Mouse (Mus musculus) liver, embryonic 11.5 days (tissue): ENCODE data around the gene Pgc. TPM values are rescaled to one million over a fixed set of nuclear protein-coding genes. Genes with fewer than 3 reads are reported as not detected.

Experiments used
- ATAC-seq: fragments of 200-750 bp; cut with Nextera tagmentation; replicated peaks from 2 replicates; pipeline ENCODE4 v1.8.0; 2017; ENCODE audit warnings: moderate number of reproducible peaks, mild to moderate bottlenecking, moderate TSS enrichment, moderate library complexity; ENCODE audit not compliant: low FRiP score
- DNase-seq: peaks from one replicate; pipeline ENCODE4 v3.0.0-alpha.2; 2017; ENCODE audit warnings: low spot score
- H3K27ac ChIP-seq: fragments of 300-500 bp; sonication (generic); 2 replicates; pipeline ENCODE4 v1.5.1; 2014; ENCODE audit warnings: mild to moderate bottlenecking, low read depth, low read length, control low read depth
- H3K27me3 ChIP-seq: fragments of 300-500 bp; sonication (generic); replicated peaks from 2 replicates; pipeline ENCODE4 v1.6.1; 2014; ENCODE audit warnings: low read length, mixed read lengths; ENCODE audit not compliant: control insufficient read depth, insufficient read depth
- H3K36me3 ChIP-seq: fragments of 300-500 bp; sonication (generic); 2 replicates; pipeline ENCODE4 v1.6.1; 2014; ENCODE audit warnings: mild to moderate bottlenecking, low read length, moderate library complexity, mixed read lengths; ENCODE audit not compliant: control insufficient read depth, insufficient read depth
- H3K4me1 ChIP-seq: fragments of 300-500 bp; sonication (generic); replicated peaks from 2 replicates; pipeline ENCODE4 v1.6.1; 2014; ENCODE audit warnings: low read length, mixed read lengths; ENCODE audit not compliant: control insufficient read depth, insufficient read depth
- H3K4me2 ChIP-seq: fragments of 300-500 bp; sonication (generic); 2 replicates; pipeline ENCODE4 v1.6.1; 2014; ENCODE audit warnings: mild to moderate bottlenecking, control low read depth, moderate library complexity
- H3K4me3 ChIP-seq: fragments of 300-500 bp; sonication (generic); 2 replicates; pipeline ENCODE4 v1.5.1; 2014; ENCODE audit warnings: low read depth, low read length, control low read depth
- H3K9ac ChIP-seq: fragments of 300-500 bp; sonication (generic); 2 replicates; pipeline ENCODE4 v1.6.1; 2014; ENCODE audit warnings: low read depth, low read length, control low read depth
- H3K9me3 ChIP-seq: fragments of 300-500 bp; sonication (generic); 2 replicates; pipeline ENCODE4 v1.6.1; 2016; ENCODE audit warnings: low read length, inconsistent platforms, mixed read lengths; ENCODE audit not compliant: control insufficient read depth
- WGBS: fragments of 180-500 bp; shearing (Covaris S2); extraction: QIAGEN DNeasy Blood & Tissue Kit; methylation state at CpG from one replicate; pipeline ENCODE4 v1.1.7; 2014; 5-methylcytosine and 5-hydroxymethylcytosine counted together
- polyA plus RNA-seq: library from polyadenylated mRNA; unstranded; fragments of >200 nt; fragmentation: Nextera tagmentation; extraction: Ambion mirVana; gene quantifications from 2 replicates; pipeline ENCODE4 v1.2.1, GENCODE M21; 2014

The Pgc gene
- polyA plus RNA-seq, 1 experiment from 2014 or later = not detected

DNA sequence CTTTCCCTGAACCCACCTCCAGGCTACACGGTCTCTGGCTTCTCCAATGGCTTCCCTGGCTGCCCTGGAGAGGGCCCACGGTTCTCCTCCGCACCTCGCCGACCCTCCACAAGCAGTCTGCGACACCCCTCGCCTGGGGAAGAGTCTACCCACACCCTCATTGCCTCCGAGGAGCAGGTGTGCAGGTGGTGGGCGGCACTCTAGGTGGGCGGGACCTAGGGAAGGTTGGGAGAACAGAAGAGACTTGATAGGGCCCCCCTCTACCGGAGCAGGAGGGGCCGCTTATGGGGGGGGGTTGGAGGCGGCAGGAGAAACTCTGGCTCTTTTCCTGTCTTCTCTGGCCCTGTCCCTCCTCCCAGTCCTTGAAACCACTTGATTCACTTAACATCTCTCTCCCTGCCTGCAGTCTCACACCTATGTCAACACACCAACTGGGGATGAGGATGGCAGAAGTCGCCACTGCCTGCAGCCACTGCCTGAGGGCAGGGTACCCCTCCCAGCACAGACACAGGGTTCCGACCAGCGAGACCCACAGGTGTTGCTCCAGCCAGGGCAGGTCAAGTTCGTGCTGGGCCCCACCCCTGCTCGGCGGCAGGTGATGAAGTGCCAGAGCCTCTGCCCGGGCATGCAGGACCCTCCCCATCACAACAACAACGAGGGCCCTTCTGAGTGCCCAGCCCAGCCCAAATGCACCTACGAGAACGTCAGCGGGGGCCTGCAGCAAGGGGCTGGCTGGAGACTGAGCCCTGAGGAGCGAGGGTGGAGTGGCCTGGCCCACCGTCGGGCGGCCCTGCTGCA is 23.9 kb upstream of the Pgc start:
- Histone ChIP-seq H3K4me2 (no peak overlapping the region), H3K27ac (no peak overlapping the region), H3K36me3 (no peaks in the 10 kb centered on the region; the same call in 1 of the 2 replicates), H3K9me3 (no peaks in the 10 kb centered on the region), H3K9ac (0 out of 2 replicates have a peak overlapping the region, but pooled peaks have one; percentile 14), H3K4me1 (peaks cover 9% of the 10 kb centered on the region; the same call in 1 of the 2 replicates), H3K27me3 (peaks cover 49% of the 10 kb centered on the region), H3K4me3 (no peak overlapping the region)
- WGBS = 29% methylated on average over 28 of the region's 28 CpGs
- DNase-seq = no peak
- ATAC-seq = no peak

DNA sequence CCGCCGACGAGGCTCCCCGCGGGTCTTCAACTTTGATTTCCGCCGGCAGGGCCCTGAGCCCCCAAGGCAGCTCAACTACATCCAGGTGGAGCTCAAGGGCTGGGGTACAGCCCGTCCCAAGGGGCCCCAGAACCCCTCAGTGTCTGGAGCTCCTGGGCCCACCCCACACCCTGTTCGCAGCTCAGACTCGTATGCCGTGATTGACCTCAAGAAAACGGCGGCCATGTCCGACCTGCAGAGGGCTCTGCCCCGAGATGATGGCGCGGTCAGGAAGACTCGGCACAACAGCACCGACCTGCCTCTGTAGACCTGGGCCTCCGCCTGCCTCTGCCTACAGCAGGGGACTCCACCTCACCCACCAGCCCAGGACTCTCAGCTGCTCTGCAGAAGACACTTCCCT is 23.1 kb upstream of the Pgc start:
- DNase-seq (no peak), ATAC-seq (no peak)
- Histone ChIP-seq H3K27ac (no peak overlapping the region), H3K9ac (no peak overlapping the region), H3K9me3 (no peaks in the 10 kb centered on the region), H3K4me3 (no peak overlapping the region), H3K4me1 (peaks cover 9% of the 10 kb centered on the region; the same call in 1 of the 2 replicates), H3K27me3 (peaks cover 51% of the 10 kb centered on the region), H3K4me2 (no peak overlapping the region; the same call in 1 of the 2 replicates), H3K36me3 (no peaks in the 10 kb centered on the region; the same call in 1 of the 2 replicates)
- WGBS = 16% methylated on average over 20 of the region's 20 CpGs

- no peak overlapping the region for H3K9ac ChIP-seq
- H3K4me2 ChIP-seq = no peak overlapping the region
- H3K27ac ChIP-seq = no peak overlapping the region
- no peak overlapping the region for H3K4me3 ChIP-seq
- peaks cover 51% of the 10 kb centered on the region for H3K27me3 ChIP-seq
- DNase-seq (no peak), ATAC-seq (no peak)
- no peaks in the 10 kb centered on the region; the same call in 1 of the 2 replicates for H3K36me3 ChIP-seq
- WGBS = 74% methylated on average over 4 of the region's 4 CpGs
- no peaks in the 10 kb centered on the region for H3K9me3 ChIP-seq
- peaks cover 7% of the 10 kb centered on the region; the same call in 1 of the 2 replicates for H3K4me1 ChIP-seq
Measured at GRCm38 (mm10) chr17:47704692-47705091, 21.9 kb upstream of the Pgc start.

GRCm38 (mm10) chr17:47706196-47706595 is 20.4 kb upstream of the Pgc start:
- H3K27ac ChIP-seq = no peak overlapping the region
- no peaks in the 10 kb centered on the region; the same call in 1 of the 2 replicates for H3K36me3 ChIP-seq

GRCm38 (mm10) chr17:47707961-47708360 is 18.7 kb upstream of the Pgc start:
- peaks cover 35% of the 10 kb centered on the region for H3K27me3 ChIP-seq
- no peaks in the 10 kb centered on the region for H3K36me3 ChIP-seq
- WGBS = 74% methylated on average over 3 of the region's 3 CpGs
- H3K9me3 ChIP-seq = no peaks in the 10 kb centered on the region
- H3K4me2 ChIP-seq = no peak overlapping the region
- DNase-seq = no peak
- no peak overlapping the region for H3K4me3 ChIP-seq
- no peak for ATAC-seq
- no peak overlapping the region for H3K9ac ChIP-seq
- H3K27ac ChIP-seq = no peak overlapping the region
- H3K4me1 ChIP-seq = peaks cover 5% of the 10 kb centered on the region; the same call in 1 of the 2 replicates

More at GRCm38 (mm10) chr17:47706196-47706595, 20.4 kb upstream of the Pgc start:
- peaks cover 7% of the 10 kb centered on the region; the same call in 1 of the 2 replicates for H3K4me1 ChIP-seq
- WGBS = 47% methylated on average over 1 of the region's 1 CpGs
- no peak for DNase-seq
- no peaks in the 10 kb centered on the region for H3K9me3 ChIP-seq
- H3K4me3 ChIP-seq = no peak overlapping the region
- H3K9ac ChIP-seq = no peak overlapping the region
- H3K4me2 ChIP-seq = no peak overlapping the region
- ATAC-seq = no peak
- peaks cover 51% of the 10 kb centered on the region for H3K27me3 ChIP-seq

DNA sequence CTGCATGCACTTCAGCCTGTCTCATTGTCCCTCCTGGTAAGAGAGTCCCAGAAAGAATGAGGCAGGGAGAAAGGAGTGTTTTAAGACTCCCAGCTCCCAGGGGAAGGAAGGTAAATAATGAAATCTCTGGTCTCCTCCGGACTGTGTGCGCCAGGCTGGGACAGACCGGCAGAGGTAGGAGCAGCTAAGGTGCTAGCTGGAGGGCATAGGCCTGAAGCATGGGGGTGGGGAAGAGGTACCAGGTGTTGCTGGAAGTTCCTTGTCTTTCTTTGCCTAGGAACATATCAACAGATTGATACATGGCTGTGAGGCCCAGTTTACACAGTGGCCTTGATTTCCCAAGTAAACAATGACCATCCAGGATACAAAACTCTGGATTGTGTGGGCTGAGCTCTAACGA is 17.7 kb upstream of the Pgc start:
- no peak for DNase-seq
- Histone ChIP-seq H3K4me1 (no peaks in the 10 kb centered on the region), H3K27ac (no peak overlapping the region), H3K4me2 (no peak overlapping the region), H3K36me3 (no peaks in the 10 kb centered on the region), H3K27me3 (peaks cover 25% of the 10 kb centered on the region), H3K9ac (no peak overlapping the region), H3K4me3 (no peak overlapping the region), H3K9me3 (no peaks in the 10 kb centered on the region)
- no peak for ATAC-seq
- WGBS = 73% methylated on average over 4 of the region's 4 CpGs

DNA sequence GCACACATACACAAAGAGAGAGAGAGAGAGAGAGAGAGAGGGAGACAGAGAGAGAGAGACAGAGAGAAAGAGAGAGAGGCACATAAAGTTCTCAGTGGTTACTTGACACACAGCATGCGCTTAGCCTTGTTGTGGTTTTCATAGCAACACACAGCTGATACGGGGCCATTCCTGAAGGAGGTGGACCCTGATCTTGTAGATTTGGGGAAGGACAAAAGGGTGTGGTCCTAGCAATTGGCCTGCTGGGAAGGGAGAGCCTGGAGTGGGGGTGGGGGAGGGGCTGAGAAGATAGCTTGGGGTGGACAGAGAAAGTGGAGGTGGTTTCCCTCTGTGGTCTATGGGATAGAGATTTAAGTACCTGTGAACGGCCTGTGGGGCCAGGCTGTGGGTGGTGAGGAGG is 16.6 kb upstream of the Pgc start:
- DNase-seq (no peak), ATAC-seq (no peak)
- Histone ChIP-seq H3K27me3 (peaks cover 16% of the 10 kb centered on the region), H3K9me3 (no peaks in the 10 kb centered on the region), H3K36me3 (no peaks in the 10 kb centered on the region), H3K27ac (no peak overlapping the region), H3K9ac (no peak overlapping the region), H3K4me1 (no peaks in the 10 kb centered on the region), H3K4me2 (no peak overlapping the region), H3K4me3 (no peak overlapping the region)
- 40% methylated on average over 3 of the region's 3 CpGs for WGBS

DNA sequence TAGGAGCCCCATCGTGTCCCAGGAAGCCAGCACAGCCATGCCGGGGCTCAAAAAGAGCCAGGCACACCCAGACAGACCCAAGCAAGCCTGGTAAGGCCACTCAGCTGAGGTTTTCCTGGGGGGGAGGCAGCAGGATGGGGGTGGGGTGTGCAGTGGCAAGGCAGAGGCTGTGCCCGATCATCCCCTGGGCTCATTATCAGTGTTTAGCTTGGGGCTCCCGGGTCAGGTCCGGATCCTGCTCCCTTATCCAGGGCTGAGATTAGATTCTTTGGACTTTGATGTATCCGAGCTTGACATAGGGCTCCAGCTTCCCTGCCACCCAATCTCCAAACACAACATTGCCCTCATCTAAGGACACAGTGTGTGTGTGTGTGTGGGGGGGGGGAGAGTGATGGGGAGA is 14.8 kb upstream of the Pgc start:
- Histone ChIP-seq H3K9me3 (no peaks in the 10 kb centered on the region), H3K27ac (peak overlapping the region; percentile 30; the same call in 1 of the 2 replicates), H3K4me3 (no peak overlapping the region), H3K4me2 (no peak overlapping the region), H3K27me3 (peaks cover 8% of the 10 kb centered on the region), H3K4me1 (no peaks in the 10 kb centered on the region), H3K9ac (no peak overlapping the region), H3K36me3 (no peaks in the 10 kb centered on the region)
- ATAC-seq (0 out of 2 replicates have a peak, but pooled peaks have one; percentile 36), DNase-seq (no peak)
- WGBS = 37% methylated on average over 6 of the region's 6 CpGs
